Mouse (Mus musculus): ENCODE data around the gene Cox8a.

DNA sequence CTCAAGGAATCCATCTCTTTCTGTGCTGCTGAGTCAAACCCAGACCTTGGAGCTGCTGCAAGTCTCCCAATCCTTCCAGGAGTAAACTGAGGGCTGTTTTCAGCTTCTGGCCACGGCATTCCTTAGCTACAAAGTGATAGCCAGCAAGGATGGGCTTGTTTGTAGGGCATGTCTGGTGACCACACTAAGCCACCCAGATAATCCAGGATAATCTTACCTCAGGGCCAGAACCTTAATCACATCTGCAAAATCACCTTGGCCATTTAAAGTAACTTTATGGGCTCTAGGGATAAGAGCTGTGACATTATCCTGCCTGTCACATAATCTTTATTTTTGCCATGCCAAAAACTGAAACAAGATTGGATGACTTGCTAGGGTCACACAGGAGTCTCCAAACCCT is 5.2 kb downstream of the Cox8a start:
- TF ChIP-seq E2F4 (IDR thresholded peaks at IDR 0.05; ENCODE audit: borderline replicate concordance, low read depth, low read length) (no peak), ZNF384 (IDR thresholded peaks at IDR 0.05; ENCODE audit: low read depth, low read length) (no peak), USF1 (IDR thresholded peaks at IDR 0.05; ENCODE audit: low read depth, low read length) (no peak), GATA1 (IDR thresholded peaks at IDR 0.05; ENCODE audit: low read depth, low read length) (no peak), GABPA (IDR thresholded peaks at IDR 0.05; ENCODE audit: low read depth, low read length) (no peak), MYC (IDR thresholded peaks at IDR 0.05; ENCODE audit: low read depth, low read length) (no peak), EP300 (IDR thresholded peaks at IDR 0.05; ENCODE audit: low read depth in 1 of 2, low read length in 2 of 2) (no peak)

All from MEL (cell line).